Mouse (Mus musculus) embryonic fibroblast, embryonic 13.5 days (primary cell): ENCODE measurements at regions not wholly inside any gene's neighbourhood (a gene's known extent, or its start where the extent isn't known, plus 50 kb on each side); places are given as distances from the start of the nearest gene placed in this dataset.

Experiments used
- CTCF ChIP-seq: IDR thresholded peaks from 2 replicates; pipeline ENCODE4 v1.5.1; 2011; ENCODE audit warnings: mild to moderate bottlenecking, control low read depth, low read length, moderate library complexity, borderline replicate concordance; ENCODE audit not compliant: insufficient read depth
- POLR2A ChIP-seq: IDR thresholded peaks from 2 replicates; pipeline ENCODE4 v1.6.1; 2011; ENCODE audit warnings: low read depth, mild to moderate bottlenecking, control low read depth, low read length, moderate library complexity

DNA sequence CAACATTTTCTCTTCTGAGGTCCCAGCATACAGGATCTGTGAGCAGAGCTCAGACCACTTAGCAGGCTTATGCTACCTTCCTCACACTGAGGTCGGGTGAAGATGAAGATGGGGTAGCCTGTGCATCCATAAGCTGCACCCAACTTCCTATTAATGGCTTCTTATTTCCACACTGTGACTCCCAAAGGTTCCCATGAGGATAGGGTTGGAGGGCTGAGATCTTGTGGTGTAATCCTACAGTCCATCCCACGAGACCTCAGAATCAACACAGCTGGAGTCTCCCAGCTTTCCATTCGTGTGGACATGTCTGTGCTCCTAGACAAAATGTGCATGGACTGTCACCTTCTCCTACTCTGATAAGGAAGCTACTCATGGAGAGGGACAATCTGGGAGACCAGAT is 80.0 kb upstream of the Cd93 start:
- no peak for TF ChIP-seq CTCF
- no peak for TF ChIP-seq POLR2A
